Mouse (Mus musculus): Measurements from ENCODE around the gene Spata5. TPM values are rescaled to one million over a fixed set of nuclear protein-coding genes. Genes with fewer than 3 reads are reported as not detected.

Spata5 gene
- total and polyA plus RNA-seq, 3 experiments: 33.5 to 67.6 TPM; not detected in 1

DNA sequence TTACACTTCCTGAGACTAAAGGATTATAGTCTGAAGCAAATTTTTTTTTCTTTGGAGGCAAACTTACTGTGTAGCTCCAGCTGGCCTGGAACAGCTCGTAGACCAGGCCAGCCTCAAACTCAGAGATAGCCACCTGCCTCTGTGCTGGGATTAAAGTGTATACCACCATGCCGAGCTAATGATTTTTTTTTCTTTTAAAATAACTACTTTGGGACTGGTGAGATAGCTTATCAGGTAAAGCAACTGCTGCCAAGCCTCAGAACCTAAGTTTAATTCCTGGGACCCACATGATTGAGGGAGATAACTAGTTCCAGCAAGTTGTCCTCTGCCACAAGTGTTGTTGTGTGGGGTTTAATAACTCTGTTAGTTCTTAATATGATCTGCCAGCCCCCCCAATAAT lies 139.6 kb downstream of the Spata5 start (continued):
- peak; percentile 49; the same call in 1 of the 2 replicates for TF ChIP-seq BHLHE40 (IDR thresholded peaks at IDR 0.05; ENCODE audit: borderline replicate concordance, low read depth, low read length)
- TF ChIP-seq TAL1 (IDR thresholded peaks at IDR 0.05; ENCODE audit: low read length): peak; percentile 84
- peak; percentile 66; the same call in 1 of the 2 replicates for TF ChIP-seq MXI1 (IDR thresholded peaks at IDR 0.05; ENCODE audit: low read depth, low read length)

- no peak for DNase-seq (ENCODE audit: low read depth, low spot score)
- TF ChIP-seq ZNF384 (IDR thresholded peaks at IDR 0.05; ENCODE audit: low read depth, low read length) (no peak), JUND (IDR thresholded peaks at IDR 0.05; ENCODE audit: low read depth, low read length) (no peak), UBTF (IDR thresholded peaks at IDR 0.05; ENCODE audit: borderline replicate concordance, insufficient read depth, low read depth, low read length) (no peak), ZKSCAN1 (IDR thresholded peaks at IDR 0.05; ENCODE audit: low read depth, low read length) (no peak), NRF1 (IDR thresholded peaks at IDR 0.05; ENCODE audit: insufficient read depth, low read depth, low read length, poor library complexity, severe bottlenecking) (no peak), MEF2A (IDR thresholded peaks at IDR 0.05; ENCODE audit: extremely low read depth, insufficient replicate concordance, low read depth, low read length, poor library complexity, severe bottlenecking) (no peak), E2F4 (IDR thresholded peaks at IDR 0.05; ENCODE audit: borderline replicate concordance, low read depth, low read length) (no peak), MYB (IDR thresholded peaks at IDR 0.05; ENCODE audit: low read depth, low read length) (no peak)
- Histone ChIP-seq H3K79me2 (ENCODE audit: control insufficient read depth, insufficient read depth, low read length, poor library complexity) (no peaks in the 10 kb centered on the region), H3K27me3 (ENCODE audit: control insufficient read depth in 1 of 2, insufficient read depth in 2 of 2, low read length in 2 of 2) (no peaks in the 10 kb centered on the region), H3K9ac (ENCODE audit: control insufficient read depth, low read depth, low read length, poor library complexity, severe bottlenecking) (no peak overlapping the region), H3K9me3 (replicated peaks; ENCODE audit: insufficient read depth, low read length) (no peaks in the 10 kb centered on the region), H3K4me3 (ENCODE audit: control insufficient read depth in 1 of 2, insufficient read depth in 1 of 2, low read depth in 2 of 2, low read length in 2 of 2) (no peak overlapping the region), H3K27ac (ENCODE audit: control insufficient read depth, low read depth, low read length) (no peak overlapping the region), H3K4me1 (ENCODE audit: control insufficient read depth in 1 of 2, insufficient read depth in 2 of 2, low read length in 2 of 2) (peaks cover 28 to 29% of the 10 kb centered on the region in 2 experiments), H3K36me3 (ENCODE audit: control insufficient read depth in 1 of 2, insufficient read depth in 2 of 2, low read length in 2 of 2) (peaks cover 3 to 39% of the 10 kb centered on the region in 2 experiments)
Measured at GRCm38 (mm10) chr3:37561466-37561865, 141.8 kb downstream of the Spata5 start.

DNA sequence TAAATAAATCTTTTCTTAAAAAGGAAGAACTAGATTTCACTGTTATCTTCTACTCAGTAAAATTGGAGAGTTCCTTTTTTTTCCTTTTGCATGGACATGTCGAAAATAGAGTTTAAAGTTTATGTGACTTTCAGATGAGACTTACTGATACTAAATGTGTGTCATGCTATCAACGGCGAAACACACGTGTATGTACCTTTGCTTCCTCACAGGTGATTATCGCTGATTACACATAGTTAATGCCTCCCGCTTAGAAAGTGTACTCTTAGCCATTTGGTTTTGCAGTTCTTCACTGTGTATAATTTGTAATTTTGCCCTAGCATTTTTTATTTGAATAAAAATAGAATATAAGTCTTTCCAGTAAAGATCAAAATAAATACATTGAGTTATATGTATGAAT lies 146.4 kb downstream of the Spata5 start:
- no peak overlapping the region for H3K9ac ChIP-seq (ENCODE audit: control insufficient read depth, low read depth, low read length, poor library complexity, severe bottlenecking)
- peaks cover 7% of the 10 kb centered on the region in 2 experiments for H3K36me3 ChIP-seq (ENCODE audit: control insufficient read depth in 1 of 2, insufficient read depth in 2 of 2, low read length in 2 of 2)
- no peak overlapping the region for H3K4me3 ChIP-seq (ENCODE audit: control insufficient read depth in 1 of 2, insufficient read depth in 1 of 2, low read depth in 2 of 2, low read length in 2 of 2)
- H3K9me3 ChIP-seq (replicated peaks; ENCODE audit: insufficient read depth, low read length): no peaks in the 10 kb centered on the region
- TF ChIP-seq RCOR1 (IDR thresholded peaks at IDR 0.05; ENCODE audit: low read depth, low read length) (peak; percentile 65; the same call in 1 of the 2 replicates), MEF2A (IDR thresholded peaks at IDR 0.05; ENCODE audit: extremely low read depth, insufficient replicate concordance, low read depth, low read length, poor library complexity, severe bottlenecking) (no peak)
- no peaks in the 10 kb centered on the region for H3K27me3 ChIP-seq (ENCODE audit: control insufficient read depth in 1 of 2, insufficient read depth in 2 of 2, low read length in 2 of 2)
- peaks cover 0 to 3% of the 10 kb centered on the region in 2 experiments; a peak in 1 of 4 replicates for H3K4me1 ChIP-seq (ENCODE audit: control insufficient read depth in 1 of 2, insufficient read depth in 2 of 2, low read length in 2 of 2)
- no peak for DNase-seq (ENCODE audit: low read depth, low spot score)
- H3K79me2 ChIP-seq (ENCODE audit: control insufficient read depth, insufficient read depth, low read length, poor library complexity): no peaks in the 10 kb centered on the region
- H3K27ac ChIP-seq (ENCODE audit: control insufficient read depth, low read depth, low read length): no peak overlapping the region

All from MEL (cell line).